Mouse (Mus musculus) spleen, postnatal 10 days (tissue): ENCODE measurements around the gene Ankdd1a.
A peak's percentile ranks its signal among the peaks of the same experiment; 100 is the strongest.

Experiments
- DNase-seq, 2 experiments: peaks; one replicate each; pipeline ENCODE4 v3.0.0; 2021 to 2022; ENCODE audit warnings: low spot score in 2 of 2

Gene Ankdd1a

DNA sequence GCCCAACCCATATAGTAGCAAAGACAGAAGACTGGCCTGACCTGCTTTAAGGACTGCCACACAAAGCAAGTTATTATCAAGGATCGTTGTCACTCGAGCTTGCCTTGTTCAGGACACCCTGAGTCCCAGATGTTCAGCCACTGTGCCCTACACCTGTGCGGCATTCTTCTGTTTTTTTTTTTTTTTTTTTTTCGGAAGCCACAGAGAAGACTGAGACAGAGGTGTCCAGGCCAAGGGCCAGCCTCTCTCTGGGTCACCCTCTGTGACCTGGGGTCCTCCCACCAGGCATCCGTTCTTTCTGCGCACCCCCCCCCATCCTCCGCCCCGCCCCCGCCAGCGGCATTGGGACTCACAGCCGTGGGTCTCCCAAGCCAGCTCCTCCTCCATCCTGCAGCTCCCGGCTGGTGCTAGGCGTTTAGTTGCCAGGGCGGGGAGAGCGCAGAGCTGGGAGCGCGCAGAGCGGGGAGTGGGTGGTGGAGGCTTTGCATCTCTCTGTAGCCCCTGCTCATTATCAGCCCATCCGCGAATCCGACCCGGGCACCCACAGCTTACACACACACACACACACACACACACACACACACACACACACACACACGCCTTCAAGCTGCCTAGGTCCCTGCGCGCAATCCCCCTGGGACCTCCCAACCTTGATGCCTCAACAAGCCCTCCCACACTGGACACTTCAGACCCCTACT, at the start of gene Ankdd1a:
Gene Ankdd1a (minus strand): TSS at position 387 of the 698 bp plus-strand sequence.
- no peak for DNase-seq

DNA sequence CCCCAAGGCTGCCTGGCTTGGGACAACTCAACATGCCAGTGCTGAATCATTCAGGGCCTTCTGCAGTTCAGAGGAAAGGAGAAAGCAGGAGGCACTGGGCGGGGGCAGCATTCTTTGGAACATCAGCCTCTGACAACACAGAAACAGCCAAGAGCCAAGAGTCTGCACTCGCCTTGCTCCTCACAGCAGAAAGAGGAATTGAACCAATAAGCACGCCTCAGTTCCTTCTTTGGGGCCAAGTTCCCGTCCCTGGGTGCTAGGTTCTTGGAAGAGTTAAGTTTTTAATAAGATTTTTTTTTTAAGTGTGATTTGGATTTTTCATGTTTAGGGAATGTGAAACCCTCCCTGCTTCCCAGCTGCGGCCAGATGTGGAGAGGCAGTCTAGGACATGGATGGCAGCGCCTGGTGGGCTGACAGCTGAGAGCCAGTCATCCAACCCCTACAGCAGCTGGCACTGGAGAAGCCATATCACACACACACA, 49.5 kb upstream of the Ankdd1a start:
- DNase-seq, result peak in 1 of 2 experiments; percentile 26

DNA sequence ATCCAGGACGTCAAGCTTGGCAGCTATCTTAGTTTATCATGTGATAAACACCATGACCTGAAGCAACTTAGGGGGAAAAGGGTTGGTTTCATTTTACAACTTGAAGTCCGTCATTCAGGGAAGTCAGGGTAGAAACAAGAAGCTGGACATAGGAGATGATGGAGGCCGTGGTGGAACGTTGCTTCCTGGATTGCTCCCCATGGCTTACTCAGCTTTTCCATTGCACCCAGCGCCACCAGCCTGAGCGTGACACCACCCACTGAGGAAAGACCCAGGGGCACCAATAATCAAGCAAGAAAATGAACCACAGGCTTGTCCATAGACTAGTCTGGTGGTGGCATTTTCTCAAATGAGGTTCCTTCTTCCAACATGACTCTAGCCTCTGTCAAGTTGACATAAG, 48.8 kb upstream of the Ankdd1a start:
- no peak for DNase-seq

DNA sequence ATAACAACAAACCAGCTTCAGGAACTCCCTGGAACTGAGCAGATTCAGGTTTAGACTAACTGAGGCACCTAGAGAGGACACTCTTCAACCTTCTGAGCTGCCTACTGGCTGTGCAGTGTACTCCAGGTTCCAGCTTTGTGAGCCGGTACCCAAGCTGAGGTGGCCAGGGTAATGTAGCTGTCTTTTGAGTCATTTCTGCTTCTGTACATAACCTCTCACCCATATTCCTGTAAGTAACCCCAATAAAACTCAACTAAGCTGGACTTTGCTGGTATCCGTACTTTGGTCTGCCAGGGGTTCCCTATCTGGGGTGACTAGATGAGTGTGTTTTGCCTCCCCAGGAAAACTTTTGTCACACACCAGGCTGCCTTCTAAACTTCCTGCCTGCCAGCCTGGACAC, 44.7 kb upstream of the Ankdd1a start:
- no peak for DNase-seq

DNA sequence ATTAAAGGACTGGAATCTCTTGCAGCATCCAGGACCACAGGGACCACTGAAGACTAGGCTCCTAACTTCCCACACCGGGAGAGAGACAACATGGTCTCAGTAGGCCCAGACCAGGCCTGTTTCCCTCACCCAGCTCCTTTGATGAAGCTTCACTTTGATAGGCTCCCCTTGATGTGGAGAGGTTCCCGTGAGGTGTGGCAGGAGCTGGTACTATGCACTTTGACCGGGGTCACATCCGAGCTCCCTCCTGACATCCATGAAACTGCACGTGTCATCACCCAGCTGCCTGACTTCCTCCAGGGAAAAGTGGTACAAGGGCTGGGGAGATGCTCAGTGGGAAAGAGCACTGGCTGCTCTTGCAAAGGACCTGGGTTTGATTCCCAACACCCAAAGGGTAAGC, 43.1 kb upstream of the Ankdd1a start:
- DNase-seq, result no peak

DNA sequence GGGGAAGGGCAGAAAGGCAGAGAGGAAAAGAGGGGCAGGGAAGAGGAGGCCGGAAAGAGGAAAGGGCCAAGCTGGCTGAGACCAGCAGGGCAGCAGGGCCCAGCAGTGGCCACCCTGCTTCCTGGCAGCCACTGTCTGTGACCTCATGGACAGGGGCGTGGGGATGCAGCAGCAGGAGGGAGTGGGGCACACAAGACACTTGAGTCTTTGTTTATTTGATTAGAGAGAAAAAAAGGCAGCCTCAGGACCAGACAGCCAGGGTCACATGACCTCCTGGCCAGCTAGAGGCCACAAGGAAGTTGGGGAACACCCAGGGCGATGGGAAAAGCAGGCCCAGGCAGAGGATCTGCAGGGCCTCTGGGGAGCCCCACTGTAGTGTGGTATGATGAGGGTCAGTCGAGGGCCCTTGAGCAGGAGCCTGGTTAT, 42.1 kb upstream of the Ankdd1a start:
- no peak for DNase-seq

DNA sequence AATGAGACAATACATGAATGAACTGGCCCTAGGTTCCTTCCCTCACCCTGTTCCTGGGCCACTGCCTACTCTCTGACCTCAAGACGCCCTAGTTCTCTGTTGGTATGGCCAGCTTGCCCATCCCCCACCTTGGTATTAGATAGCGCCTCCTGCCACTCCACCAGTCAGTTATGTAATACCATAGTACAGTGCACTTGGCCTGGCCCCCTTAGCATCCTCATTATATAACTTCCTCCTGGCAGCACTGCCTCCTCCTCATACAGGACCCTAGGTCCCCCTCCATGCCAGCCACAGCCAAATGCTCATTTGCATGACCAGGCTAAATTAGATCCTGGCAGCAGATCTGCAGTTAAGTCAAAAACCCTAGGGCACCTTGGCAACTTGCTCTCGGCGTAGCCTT, 41.0 kb upstream of the Ankdd1a start:
- DNase-seq, result peak in 1 of 2 experiments; percentile 52

DNA sequence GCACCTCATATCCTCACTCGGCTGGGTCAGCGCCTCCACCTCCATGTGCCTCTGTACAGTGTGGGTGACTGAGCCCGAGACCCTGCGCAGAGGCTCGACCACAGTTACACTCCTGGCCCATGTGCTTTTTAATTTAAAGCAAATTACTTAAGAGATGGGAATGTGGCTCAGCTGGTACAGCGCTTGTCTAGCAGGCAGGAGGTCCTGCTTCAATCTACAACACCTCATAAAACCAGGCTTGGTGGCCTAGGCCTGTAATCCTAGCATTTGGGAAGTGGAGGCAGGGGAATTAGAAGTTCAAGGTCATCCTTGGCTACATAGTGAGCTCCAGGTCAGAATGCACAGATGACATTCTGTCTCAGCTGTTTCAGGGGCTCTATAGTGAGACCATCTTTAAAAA, 38.8 kb upstream of the Ankdd1a start:
- no peak for DNase-seq

DNA sequence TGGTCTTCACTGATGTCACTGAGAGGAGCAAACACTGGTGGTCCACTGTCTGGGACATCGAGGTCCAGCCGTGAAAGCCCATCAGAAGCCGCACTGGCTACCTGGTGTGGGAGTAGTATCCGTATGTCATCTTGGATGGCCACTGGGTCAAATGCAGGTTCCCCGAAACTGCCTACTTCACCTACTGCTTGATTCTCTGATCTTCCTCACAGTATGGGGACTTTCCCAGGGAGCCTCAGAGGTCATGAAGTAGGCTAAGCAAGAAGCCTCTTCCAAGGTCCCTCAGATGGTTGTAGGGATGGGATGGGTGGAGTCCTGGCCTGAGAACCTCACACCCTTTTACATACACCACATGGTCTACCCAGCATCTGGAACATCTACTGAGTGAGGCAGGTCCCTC, 37.0 kb upstream of the Ankdd1a start:
- DNase-seq, result no peak

DNA sequence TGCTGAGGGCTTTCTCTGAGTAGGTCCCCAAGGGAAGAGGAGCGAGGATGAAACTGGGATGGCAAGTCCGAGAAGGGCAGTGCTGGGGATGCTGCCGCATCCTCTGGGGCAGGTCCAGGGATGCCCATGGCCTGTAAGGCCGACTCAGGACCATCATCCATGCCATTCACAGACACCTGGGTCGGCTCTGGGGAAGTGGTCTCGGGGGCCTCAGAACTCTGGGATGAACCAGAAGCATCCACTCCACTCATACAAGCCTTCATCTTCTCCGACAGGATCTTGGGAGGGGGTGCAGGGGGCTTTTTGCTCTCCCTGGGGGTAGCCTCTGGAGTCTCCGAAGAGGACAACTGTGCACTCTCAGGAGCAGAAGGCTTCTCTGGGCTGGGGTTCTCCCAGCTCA, 36.4 kb upstream of the Ankdd1a start:
- no peak for DNase-seq

DNA sequence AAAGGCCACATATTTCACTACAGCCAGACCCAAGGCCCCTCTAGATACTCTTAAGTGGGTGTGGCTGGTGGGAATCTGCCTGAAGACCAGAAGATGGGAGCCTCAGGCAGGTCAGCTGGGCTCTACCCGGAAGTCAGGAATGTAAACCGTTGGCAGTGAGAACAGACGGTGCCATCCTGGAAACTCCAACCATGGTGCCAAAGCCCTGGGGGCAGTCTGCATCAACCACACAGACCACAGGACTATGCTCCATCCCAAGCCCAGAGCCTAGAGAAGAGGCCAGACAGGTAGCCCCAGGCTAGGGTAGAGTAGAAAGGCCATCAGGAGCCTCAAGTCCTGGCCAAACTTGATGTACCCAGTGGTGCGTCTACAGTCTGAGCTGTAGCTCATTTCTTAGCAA, 35.6 kb upstream of the Ankdd1a start:
- no peak for DNase-seq

DNA sequence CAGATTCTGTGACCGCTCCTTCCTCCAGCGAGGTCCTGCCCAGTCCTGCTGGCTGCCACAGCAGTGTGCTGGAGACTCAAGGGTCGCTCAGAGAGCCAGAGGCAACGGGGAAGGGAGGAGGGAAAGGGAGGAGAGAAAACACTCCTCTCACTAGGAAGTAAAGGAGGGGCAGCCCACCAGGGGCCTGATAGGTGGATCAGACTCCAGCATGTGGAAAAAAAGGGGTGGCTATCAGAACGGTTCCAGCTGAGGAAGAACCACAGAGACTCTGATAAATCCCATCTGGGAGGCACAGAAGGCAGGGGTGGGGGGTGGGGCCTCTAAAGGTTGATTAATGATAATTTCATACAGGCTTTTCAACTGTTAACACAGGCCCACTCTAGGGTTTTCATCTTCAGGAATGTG, 35.0 kb upstream of the Ankdd1a start:
- peak in 1 of 2 experiments; percentile 63 for DNase-seq

DNA sequence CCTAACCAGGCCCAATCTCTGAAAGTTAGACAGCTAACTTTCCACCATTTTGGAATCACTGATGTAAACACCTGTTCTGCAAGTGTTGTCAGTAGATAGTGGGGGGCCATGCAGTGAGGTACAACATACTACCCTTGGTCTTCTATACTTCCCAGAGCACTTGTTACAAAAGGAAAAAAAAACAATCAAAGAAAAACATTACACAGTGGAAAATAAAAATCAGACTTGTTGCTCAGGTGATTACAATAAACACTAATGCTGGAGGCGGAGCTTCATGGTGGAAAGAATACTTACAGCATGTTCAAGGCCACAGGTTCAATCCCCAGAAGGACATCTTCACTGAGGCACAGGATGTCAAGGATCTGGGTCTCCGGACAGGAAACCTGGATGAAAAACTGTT, 32.7 kb upstream of the Ankdd1a start:
- DNase-seq, result no peak

DNA sequence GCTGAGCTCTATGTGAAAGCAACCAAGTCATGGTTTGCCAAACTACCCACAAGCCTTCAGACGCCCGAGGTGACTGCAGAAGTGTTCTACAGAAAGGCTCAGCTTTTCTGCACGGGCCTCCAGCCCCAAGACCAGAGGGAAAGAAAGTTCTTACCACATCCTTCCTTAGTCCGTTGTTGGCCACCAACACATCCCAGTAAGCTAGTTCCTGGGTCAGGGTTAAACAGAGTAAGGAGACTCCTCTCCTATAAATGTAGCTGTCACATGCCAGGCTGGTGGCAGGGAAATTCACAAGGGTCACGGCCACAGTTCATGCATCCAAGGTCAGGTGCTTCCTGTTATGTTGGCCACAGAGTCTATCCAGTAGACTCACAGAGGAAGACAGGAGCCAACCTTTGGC, 32.1 kb upstream of the Ankdd1a start:
- no peak for DNase-seq

DNA sequence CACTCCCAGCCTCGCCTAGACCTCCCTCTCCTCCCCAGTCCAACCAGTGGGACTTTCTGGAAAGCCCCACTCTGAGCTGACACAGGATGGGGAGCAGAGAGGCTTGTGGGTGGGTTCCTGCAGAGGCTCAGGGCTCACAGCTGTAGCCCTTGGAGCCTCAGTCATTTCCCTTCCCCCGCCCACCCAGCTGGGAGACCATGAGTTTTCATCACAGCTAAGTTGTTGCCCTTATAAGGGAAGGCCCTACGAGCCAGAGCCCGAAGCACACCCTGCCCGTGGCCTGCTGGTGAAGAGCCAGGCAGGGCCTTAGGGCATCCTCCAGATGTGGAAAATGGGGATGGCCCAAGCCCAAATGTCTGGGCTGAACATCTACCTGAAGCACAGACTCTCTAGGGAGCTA, 31.0 kb upstream of the Ankdd1a start:
- peak; percentile 60 to 82 for DNase-seq

DNA sequence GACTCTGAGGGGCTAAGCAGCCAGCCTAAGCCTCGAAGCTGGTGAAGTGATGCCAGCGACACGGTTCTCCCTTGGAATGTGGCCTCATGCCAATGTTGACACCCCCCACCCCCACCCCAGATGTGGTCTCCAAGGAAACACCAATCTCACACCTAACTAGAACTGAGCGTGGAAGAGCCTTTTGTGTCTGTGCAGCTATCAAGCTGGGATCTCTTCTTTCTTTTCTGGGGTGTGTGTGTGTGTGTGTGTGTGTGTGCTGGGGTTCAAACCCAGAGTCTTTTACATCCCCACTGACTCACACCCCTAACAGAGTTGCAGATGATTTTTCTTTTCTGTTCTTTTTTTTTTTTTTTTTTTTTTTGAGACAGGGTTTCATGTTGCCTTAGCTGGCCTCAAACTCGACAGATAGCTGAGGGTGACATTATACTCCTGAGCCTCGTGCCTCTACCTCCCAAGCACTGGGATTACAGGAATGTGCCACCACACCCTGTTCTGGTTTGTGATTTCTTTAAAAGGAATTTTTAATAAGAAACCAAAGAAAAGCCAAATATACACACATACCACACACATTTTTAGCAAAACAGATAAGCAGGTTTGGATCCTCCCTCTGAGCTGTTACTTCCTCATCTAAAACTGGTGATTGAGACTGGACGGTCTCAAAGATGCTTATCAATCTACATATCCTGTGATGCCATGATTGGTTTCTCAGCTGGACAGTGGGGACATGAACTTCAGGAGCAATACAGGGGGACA, 30.3 kb upstream of the Ankdd1a start:
- no peak for DNase-seq

DNA sequence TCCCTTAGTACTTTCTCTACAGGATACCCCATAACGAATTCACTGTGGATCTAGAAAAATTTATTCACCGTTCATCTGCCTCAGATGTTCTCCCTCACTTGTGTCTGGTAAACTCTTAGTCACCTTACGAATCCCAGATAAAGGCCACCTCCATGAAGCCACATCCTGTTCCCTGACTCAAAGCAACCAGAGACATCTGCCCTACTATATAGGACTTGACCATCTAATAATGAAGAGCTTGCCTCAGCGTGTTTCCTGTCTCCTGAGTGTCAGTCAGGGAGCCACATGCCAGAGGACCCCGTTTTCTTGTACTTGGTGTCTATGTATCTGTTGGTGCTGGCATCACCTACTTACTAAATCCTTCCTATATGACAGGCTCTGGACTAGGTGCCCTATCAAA, 29.6 kb upstream of the Ankdd1a start:
- no peak for DNase-seq

DNA sequence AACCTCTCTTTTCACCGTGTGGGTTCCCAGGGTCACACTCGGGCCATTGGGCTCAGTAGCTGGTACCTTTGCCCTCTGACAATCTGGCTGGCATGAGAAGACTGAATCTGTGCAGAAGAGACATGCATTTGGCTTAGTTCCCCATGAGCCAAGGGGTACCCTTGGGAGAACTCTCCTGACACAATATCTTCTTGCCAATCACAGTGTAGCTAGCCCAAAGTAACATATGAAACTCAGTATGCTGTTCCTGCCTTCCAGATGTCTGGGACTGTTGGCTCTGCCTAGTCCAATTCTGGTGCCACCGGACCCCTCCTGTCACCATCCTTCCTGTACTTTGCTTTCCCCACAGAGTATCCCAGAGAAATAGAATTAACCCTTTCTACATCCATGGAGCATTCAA, 29.1 kb upstream of the Ankdd1a start:
- DNase-seq, result no peak

DNA sequence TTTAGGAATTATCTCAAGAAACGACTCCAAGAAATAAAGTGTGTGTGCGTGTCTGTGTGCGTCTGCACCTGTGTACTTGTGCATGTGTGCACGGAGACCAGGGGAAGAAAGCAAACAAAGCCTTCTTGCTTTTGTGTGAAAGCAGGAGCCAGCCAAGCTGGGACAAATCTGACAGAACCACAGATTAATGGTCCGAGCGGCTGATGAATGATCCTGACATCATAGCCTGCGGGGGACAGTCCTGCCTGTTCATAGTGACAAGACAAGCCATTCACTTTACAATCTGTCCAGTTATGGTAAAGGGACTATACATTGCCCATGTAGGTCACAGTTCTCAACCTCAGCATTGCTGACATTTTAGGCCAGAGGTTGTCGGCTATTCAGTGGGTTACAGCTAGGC, 28.3 kb upstream of the Ankdd1a start:
- no peak for DNase-seq

DNA sequence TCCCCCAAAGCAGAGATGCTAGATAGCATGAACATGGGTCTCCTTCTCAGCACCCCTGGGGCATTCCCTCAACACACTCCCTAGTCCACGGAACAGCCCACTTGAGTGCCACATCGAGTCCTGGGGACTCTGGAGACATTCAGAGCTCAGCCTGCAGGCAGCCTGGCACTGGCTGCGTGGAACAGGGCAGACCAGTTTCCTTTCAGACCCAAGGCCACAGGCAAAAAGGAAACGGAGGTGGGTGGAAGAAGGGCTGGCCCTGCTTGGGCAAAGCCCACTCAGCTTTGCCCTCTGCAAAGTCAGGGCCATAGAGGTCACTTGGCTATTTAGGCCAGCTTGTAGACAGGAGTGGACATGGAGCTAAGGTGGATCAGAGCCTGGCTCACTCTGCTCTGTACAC, 27.9 kb upstream of the Ankdd1a start:
- no peak for DNase-seq

DNA sequence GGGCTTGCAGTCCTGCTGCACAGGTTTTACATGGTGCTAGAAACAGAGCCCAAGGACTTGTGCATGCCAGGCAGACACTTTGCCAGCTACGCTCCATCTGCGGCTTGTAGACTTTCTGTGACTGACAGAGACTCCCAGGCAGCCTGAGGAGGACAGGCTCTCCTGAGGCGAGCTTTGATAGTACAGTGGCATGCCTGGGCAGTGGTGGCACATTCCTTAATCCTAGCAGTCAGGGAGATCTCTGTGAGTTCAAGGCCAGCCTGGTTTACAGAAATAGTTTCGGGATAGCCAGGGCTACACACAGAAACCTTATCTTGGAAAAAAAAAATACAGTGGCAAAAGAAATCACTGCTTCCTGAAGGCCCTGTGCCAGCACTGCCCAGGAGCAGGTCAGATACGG, 27.1 kb upstream of the Ankdd1a start:
- no peak for DNase-seq

DNA sequence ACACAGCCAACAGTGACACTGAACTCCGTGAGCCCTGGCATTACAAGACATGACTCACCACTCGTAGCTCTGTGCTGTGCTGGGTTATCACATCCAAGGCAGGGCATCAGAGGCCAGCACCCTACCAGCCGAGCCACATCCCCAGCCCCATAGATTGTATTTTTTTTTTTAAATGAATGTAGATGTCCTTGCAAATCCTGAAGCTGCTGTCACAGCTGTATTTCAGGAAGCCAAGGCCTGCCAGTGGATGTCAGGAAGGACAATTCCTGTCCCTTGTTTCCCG, 26.4 kb upstream of the Ankdd1a start:
- DNase-seq, result no peak

DNA sequence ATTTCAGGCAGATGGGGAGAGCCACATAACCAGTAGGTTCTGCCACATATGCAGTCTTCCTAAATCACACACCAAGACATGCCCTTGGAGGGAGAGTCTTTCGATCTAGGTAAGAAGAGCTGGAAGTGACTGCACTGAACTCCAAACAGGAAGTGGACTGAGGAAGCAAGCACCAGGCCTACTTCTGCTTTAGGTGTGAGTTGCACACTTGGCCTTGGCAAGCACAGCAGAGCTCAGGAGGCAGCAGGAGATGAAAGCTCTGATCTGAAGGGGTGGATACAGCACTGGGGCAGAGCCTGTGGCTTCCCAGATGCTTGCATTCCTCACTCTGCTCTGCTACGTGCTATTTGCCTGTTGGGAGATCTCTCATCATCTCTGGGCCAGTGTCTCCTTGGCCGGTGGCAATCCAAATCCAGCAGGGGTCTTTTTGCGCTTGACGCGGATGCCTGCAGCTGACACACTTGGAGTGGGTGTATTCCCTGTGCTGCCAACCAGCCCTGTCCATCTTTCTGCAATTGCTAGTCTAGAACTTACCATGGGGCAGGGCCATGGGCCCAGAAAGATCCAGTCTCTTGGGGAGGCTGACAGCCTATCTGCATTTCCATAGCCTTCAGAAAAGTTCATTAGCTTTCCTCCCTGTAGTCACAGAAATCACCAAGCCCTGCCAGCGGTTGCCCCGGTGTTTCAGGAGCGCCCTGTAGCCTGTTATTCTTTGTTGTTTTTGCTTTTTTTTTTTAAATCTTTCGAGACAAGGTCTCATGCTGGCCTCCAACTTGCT, 25.8 kb upstream of the Ankdd1a start:
- no peak for DNase-seq
